Mouse (Mus musculus): ENCODE results near the gene Agr2. TPM values are rescaled to one million over a fixed set of nuclear protein-coding genes. Genes with fewer than 3 reads are reported as not detected.
A peak's percentile ranks its signal among the peaks of the same experiment; 100 is the strongest.

Gene Agr2
- polyA plus RNA-seq, 1 experiment from 2014 or later: 430 TPM

DNA sequence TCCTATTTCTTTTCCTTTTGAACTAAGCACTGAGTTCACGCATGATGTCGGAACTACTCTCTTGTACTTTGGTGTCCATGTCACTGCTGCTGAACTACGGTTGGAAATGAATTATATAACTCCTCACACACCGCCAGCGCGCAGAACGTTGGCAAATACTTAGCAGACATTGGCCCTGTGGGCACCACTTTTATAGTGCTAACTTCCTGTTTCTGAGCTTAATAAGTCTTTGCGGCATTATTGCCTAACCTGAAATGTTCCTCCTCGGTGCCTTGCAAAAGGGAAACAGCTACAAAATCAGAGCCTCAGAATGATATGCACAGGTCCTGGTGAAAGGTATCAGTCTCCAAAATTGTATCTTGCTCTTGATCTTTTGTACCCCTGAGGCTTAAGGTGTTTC, 9.2 kb upstream of the Agr2 start:
- Histone ChIP-seq H3K4me3 (ENCODE audit: low read length) (no peak overlapping the region), H3K4me1 (ENCODE audit: control insufficient read depth, insufficient read depth, low read length) (peaks cover 6% of the 10 kb centered on the region), H3K4me2 (ENCODE audit: low read depth, low read length) (no peak overlapping the region), H3K27ac (ENCODE audit: low read length) (no peak overlapping the region), H3K36me3 (ENCODE audit: control insufficient read depth, insufficient read depth, low read length) (no peaks in the 10 kb centered on the region), H3K9ac (ENCODE audit: low read depth, low read length) (no peak overlapping the region), H3K27me3 (replicated peaks; ENCODE audit: control insufficient read depth, insufficient read depth, low read length) (no peaks in the 10 kb centered on the region), H3K9me3 (ENCODE audit: control insufficient read depth, low read length) (no peaks in the 10 kb centered on the region)
- 85% methylated on average over 9 of the region's 9 CpGs for WGBS
- no peak for ATAC-seq

DNA sequence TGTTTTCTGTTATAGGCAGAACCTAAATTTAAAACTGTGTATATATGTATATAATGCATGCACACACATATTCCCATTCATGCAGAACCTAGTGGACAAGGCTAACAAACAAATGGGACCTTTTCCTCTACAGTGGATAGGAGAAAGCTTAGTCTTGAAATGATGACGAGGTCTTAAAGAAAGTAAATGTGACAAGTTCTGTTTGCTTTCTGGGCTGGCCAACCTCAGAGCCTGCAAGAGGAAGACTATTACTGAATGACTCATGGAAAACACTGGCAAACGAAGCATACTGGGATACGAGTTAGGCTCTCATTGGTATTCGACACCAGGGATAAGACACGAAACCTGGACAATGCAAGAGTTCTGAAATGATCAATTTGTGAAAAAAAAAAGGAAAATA, 8.0 kb upstream of the Agr2 start:
- H3K27me3 ChIP-seq (replicated peaks; ENCODE audit: control insufficient read depth, insufficient read depth, low read length): no peaks in the 10 kb centered on the region
- ATAC-seq: no peak
- H3K4me3 ChIP-seq (ENCODE audit: low read length): no peak overlapping the region
- no peak overlapping the region for H3K9ac ChIP-seq (ENCODE audit: low read depth, low read length)
- H3K27ac ChIP-seq (ENCODE audit: low read length): no peak overlapping the region
- H3K4me1 ChIP-seq (ENCODE audit: control insufficient read depth, insufficient read depth, low read length): peaks cover 6% of the 10 kb centered on the region
- no peaks in the 10 kb centered on the region for H3K36me3 ChIP-seq (ENCODE audit: control insufficient read depth, insufficient read depth, low read length)
- H3K4me2 ChIP-seq (ENCODE audit: low read depth, low read length): no peak overlapping the region
- H3K9me3 ChIP-seq (ENCODE audit: control insufficient read depth, low read length): no peaks in the 10 kb centered on the region
- WGBS: 84% methylated on average over 5 of the region's 5 CpGs

DNA sequence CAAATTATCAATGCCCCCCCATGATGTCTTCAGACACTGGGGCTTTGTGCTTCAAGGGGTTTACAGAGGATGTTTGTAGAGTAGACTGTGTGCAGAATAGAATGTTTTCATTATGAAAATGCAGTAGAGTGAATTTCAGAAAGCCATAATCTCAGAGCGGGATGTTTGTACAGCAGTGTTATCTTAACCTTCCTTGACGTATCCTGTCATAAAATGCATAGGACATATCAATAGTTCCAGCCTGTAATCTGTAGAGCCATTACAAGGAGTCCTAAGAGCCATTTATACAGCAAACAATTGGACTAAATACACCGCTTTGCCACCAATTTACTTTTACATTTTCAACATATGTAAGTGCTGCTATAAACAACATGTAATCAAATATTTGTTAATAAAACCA, 876 bp downstream of the Agr2 start:
- no peaks in the 10 kb centered on the region for H3K27me3 ChIP-seq (replicated peaks; ENCODE audit: control insufficient read depth, insufficient read depth, low read length)
- H3K9ac ChIP-seq (ENCODE audit: low read depth, low read length): no peak overlapping the region
- H3K4me2 ChIP-seq (ENCODE audit: low read depth, low read length): no peak overlapping the region
- H3K27ac ChIP-seq (ENCODE audit: low read length): no peak overlapping the region
- no peaks in the 10 kb centered on the region for H3K36me3 ChIP-seq (ENCODE audit: control insufficient read depth, insufficient read depth, low read length)
- peak; percentile 73 for ATAC-seq
- WGBS: 54% methylated on average over 3 of the region's 3 CpGs
- no peak overlapping the region for H3K4me3 ChIP-seq (ENCODE audit: low read length)
- no peaks in the 10 kb centered on the region for H3K9me3 ChIP-seq (ENCODE audit: control insufficient read depth, low read length)
- peaks cover 2% of the 10 kb centered on the region; the same call in 1 of the 2 replicates for H3K4me1 ChIP-seq (ENCODE audit: control insufficient read depth, insufficient read depth, low read length)

DNA sequence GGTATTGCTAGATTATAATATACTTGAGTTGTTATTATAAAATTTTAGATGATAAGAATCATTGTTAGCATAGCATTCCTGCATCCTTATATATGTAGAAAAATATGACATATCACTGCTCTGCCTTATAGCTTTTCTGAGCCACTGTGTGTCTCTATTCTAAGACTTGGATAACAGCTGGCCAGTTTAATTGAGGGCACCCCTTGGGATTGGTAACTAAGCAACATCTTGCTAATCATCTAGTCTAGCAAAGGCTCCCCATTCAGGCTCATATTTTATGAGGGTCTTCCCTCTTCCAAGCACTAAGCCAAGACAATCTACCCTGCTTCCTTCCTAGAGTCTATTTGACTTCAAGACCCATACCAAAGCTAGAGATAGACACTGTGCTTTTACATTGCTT, 1.4 kb downstream of the Agr2 start:
- Histone ChIP-seq H3K27me3 (replicated peaks; ENCODE audit: control insufficient read depth, insufficient read depth, low read length) (no peaks in the 10 kb centered on the region), H3K9me3 (ENCODE audit: control insufficient read depth, low read length) (no peaks in the 10 kb centered on the region), H3K4me3 (ENCODE audit: low read length) (no peak overlapping the region), H3K27ac (ENCODE audit: low read length) (no peak overlapping the region; the same call in 1 of the 2 replicates), H3K4me2 (ENCODE audit: low read depth, low read length) (no peak overlapping the region), H3K9ac (ENCODE audit: low read depth, low read length) (no peak overlapping the region), H3K4me1 (ENCODE audit: control insufficient read depth, insufficient read depth, low read length) (peaks cover 2% of the 10 kb centered on the region; the same call in 1 of the 2 replicates), H3K36me3 (ENCODE audit: control insufficient read depth, insufficient read depth, low read length) (no peaks in the 10 kb centered on the region)
- no peak for ATAC-seq

DNA sequence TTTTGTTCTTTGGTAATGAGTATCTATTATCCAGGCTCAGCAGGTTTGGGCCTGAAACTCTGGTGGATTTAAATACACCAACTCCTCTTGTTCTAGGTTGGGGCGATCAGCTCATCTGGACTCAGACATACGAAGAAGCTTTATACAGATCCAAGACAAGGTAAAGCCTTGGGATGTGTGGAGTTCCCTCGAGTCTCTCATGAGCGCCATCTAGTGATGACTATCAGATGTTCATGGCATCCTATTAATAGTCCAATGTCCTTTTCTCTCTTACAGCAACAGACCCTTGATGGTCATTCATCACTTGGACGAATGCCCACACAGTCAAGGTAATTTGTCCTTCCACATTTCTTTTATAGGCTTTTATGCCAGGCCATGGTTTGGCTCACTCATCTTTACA, 3.1 kb downstream of the Agr2 start:
- ATAC-seq: 0 out of 2 replicates have a peak, but pooled peaks have one; percentile 34
- Histone ChIP-seq H3K27ac (ENCODE audit: low read length) (no peak overlapping the region), H3K4me1 (ENCODE audit: control insufficient read depth, insufficient read depth, low read length) (peaks cover 2% of the 10 kb centered on the region; the same call in 1 of the 2 replicates), H3K9me3 (ENCODE audit: control insufficient read depth, low read length) (no peaks in the 10 kb centered on the region), H3K9ac (ENCODE audit: low read depth, low read length) (no peak overlapping the region), H3K27me3 (replicated peaks; ENCODE audit: control insufficient read depth, insufficient read depth, low read length) (no peaks in the 10 kb centered on the region), H3K36me3 (ENCODE audit: control insufficient read depth, insufficient read depth, low read length) (no peaks in the 10 kb centered on the region), H3K4me3 (ENCODE audit: low read length) (no peak overlapping the region), H3K4me2 (ENCODE audit: low read depth, low read length) (no peak overlapping the region)
- WGBS: 33% methylated on average over 5 of the region's 5 CpGs

DNA sequence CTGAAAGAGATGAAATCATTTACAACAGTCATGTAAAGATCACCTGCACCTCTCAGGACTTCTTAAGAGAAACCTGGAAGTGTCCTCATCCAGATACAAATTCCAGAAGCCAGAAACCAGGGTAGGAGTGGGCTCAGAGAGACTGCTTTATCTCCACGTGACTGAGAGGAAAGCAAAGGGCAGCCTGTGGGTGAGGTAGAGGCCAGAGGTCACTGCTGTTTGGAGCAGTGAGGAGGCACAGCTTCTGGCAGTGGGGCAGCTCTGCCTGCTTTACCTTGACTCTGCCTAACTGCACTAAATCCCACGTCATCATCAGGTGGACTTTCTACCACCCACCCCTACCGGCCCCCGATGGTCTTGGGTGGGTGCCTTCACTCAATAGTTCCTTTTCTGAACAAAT, 12.0 kb downstream of the Agr2 start:
- no peaks in the 10 kb centered on the region for H3K27me3 ChIP-seq (replicated peaks; ENCODE audit: control insufficient read depth, insufficient read depth, low read length)
- peak; percentile 80 for ATAC-seq

DNA sequence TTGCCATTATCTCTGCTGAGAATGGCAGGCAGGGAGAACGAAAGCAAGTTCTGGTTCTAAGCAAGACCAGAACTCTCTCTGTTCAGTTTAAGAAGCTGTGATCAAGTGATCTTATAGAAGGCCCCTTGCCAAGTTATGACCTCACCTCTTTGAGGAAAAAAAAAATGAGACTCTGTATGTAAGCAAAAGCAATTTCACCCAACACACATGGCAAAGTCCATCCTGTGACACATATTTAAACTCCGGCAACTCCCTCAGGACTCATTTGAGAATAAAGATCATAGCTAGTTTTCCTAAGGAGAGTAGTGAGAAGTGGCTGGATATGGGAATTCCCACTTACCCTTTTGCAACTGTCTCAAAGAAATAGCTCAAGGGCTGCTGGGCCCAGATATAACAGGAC, 14.9 kb downstream of the Agr2 start:
- 47% methylated on average over 2 of the region's 2 CpGs for WGBS
- Histone ChIP-seq H3K4me1 (ENCODE audit: control insufficient read depth, insufficient read depth, low read length) (peaks cover 19% of the 10 kb centered on the region), H3K4me3 (ENCODE audit: low read length) (no peak overlapping the region), H3K9me3 (ENCODE audit: control insufficient read depth, low read length) (no peaks in the 10 kb centered on the region), H3K9ac (ENCODE audit: low read depth, low read length) (no peak overlapping the region), H3K36me3 (ENCODE audit: control insufficient read depth, insufficient read depth, low read length) (no peaks in the 10 kb centered on the region), H3K4me2 (ENCODE audit: low read depth, low read length) (no peak overlapping the region), H3K27me3 (replicated peaks; ENCODE audit: control insufficient read depth, insufficient read depth, low read length) (no peaks in the 10 kb centered on the region), H3K27ac (ENCODE audit: low read length) (peak overlapping the region; percentile 63)
- ATAC-seq: peak; percentile 55

More for the DNA sequence above, 12.0 kb downstream of the Agr2 start:
- H3K4me2 ChIP-seq (ENCODE audit: low read depth, low read length): no peak overlapping the region
- H3K4me3 ChIP-seq (ENCODE audit: low read length): no peak overlapping the region
- no peaks in the 10 kb centered on the region for H3K9me3 ChIP-seq (ENCODE audit: control insufficient read depth, low read length)
- no peak overlapping the region for H3K9ac ChIP-seq (ENCODE audit: low read depth, low read length)
- H3K36me3 ChIP-seq (ENCODE audit: control insufficient read depth, insufficient read depth, low read length): no peaks in the 10 kb centered on the region
- peak overlapping the region; percentile 31; the same call in 1 of the 2 replicates for H3K27ac ChIP-seq (ENCODE audit: low read length)
- peaks cover 19% of the 10 kb centered on the region for H3K4me1 ChIP-seq (ENCODE audit: control insufficient read depth, insufficient read depth, low read length)
- 58% methylated on average over 4 of the region's 4 CpGs for WGBS

DNA sequence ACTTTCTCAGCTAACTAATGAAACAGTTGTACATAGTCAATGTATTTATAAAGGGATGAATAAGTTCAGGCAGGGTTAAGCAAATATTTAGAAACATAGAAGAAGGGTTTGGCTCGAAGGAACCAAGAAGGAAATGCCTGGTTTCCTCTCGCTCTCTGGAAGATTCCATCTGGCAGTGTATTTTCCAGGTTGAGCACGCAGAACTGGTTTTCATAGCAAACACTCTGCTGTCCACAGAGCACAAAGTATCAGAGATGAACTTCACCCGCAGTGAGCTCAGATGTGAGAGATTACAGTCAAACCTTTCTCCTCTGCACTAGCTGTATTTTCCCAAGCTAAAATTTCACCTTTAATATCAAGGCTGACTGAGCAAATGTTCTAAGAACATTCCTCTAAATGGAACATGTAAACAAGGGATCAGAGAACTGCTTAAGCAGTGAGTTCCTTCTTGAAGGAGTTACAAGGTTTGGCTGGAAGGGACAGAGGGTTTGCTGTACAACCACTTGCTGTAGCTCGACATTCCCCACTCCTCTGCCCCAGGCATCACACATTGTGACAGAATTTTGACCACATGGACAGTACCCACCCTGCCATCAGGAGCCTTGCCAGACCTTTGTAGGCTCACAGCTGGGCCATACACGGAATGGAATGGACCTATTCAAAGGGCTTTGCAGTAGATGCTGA, 15.8 kb downstream of the Agr2 start:
- whole genome bisulfite sequencing: 26% methylated on average over 6 of the region's 6 CpGs
- H3K36me3 ChIP-seq (ENCODE audit: control insufficient read depth, insufficient read depth, low read length): no peaks in the 10 kb centered on the region
- no peak overlapping the region for H3K4me2 ChIP-seq (ENCODE audit: low read depth, low read length)
- ATAC-seq: peak; percentile 65
- no peak overlapping the region for H3K4me3 ChIP-seq (ENCODE audit: low read length)
- peaks cover 19% of the 10 kb centered on the region for H3K4me1 ChIP-seq (ENCODE audit: control insufficient read depth, insufficient read depth, low read length)
- H3K27ac ChIP-seq (ENCODE audit: low read length): peak overlapping the region; percentile 63
- H3K27me3 ChIP-seq (replicated peaks; ENCODE audit: control insufficient read depth, insufficient read depth, low read length): no peaks in the 10 kb centered on the region
- H3K9ac ChIP-seq (ENCODE audit: low read depth, low read length): no peak overlapping the region
- no peaks in the 10 kb centered on the region for H3K9me3 ChIP-seq (ENCODE audit: control insufficient read depth, low read length)

DNA sequence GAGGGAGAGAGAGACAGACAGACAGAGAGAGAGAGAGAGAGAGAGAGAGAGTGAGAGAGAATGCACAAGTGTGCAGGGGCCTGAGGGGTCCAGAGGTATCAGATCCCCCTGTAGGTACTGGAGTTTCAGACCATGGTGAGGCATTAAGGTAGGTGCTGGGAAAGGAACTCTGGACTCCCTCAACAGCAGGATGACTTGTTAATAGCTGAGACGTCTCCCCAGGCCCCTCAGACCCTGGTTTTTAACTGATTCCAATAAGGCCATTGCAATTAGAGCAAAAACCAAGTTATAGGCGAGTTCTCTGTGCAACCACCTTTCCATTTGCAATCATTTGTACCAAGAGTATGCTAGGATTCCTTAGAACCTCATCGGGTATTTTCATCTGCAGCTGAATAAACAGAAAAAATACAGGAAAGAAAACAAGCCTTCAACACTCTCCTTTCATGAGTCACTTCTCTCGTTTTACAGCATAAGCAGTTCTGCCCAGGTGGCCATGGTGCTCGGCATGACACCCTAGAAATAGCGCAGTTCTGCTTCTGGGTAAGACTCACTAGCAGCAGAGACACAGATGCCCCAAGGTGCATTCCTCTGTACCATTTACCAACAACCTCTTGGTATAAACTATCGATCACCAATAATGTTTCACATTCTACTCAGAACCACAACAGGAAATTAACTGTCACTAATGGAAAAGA, 20.7 kb downstream of the Agr2 start:
- peaks cover 11% of the 10 kb centered on the region for H3K4me1 ChIP-seq (ENCODE audit: control insufficient read depth, insufficient read depth, low read length)
- 80% methylated on average over 7 of the region's 7 CpGs for WGBS
- H3K27me3 ChIP-seq (replicated peaks; ENCODE audit: control insufficient read depth, insufficient read depth, low read length): no peaks in the 10 kb centered on the region
- no peaks in the 10 kb centered on the region; the same call in 1 of the 2 replicates for H3K9me3 ChIP-seq (ENCODE audit: control insufficient read depth, low read length)
- peaks cover 3% of the 10 kb centered on the region; the same call in 1 of the 2 replicates for H3K36me3 ChIP-seq (ENCODE audit: control insufficient read depth, insufficient read depth, low read length)
- no peak for ATAC-seq
- H3K4me2 ChIP-seq (ENCODE audit: low read depth, low read length): no peak overlapping the region
- H3K9ac ChIP-seq (ENCODE audit: low read depth, low read length): no peak overlapping the region
- H3K4me3 ChIP-seq (ENCODE audit: low read length): no peak overlapping the region
- H3K27ac ChIP-seq (ENCODE audit: low read length): no peak overlapping the region
